Mouse (Mus musculus) ES-E14 (cell line): ENCODE measurements around the gene Nrxn3. TPM values are rescaled to one million over a fixed set of nuclear protein-coding genes. Genes with fewer than 3 reads are reported as not detected.

ENCODE experiments used
- DNase-seq: peaks from one replicate; pipeline ENCODE4 v3.0.0-alpha.2; 2013; ENCODE audit warnings: low read depth, low spot score
- H3K27ac ChIP-seq: 2 replicates; pipeline ENCODE4 v1.5.1; 2012; ENCODE audit warnings: low read depth, mild to moderate bottlenecking, low read length, moderate library complexity, mixed read lengths; ENCODE audit not compliant: poor library complexity, insufficient read depth, severe bottlenecking
- H3K36me3 ChIP-seq: 2 replicates; pipeline ENCODE4 v1.6.1; 2012; ENCODE audit warnings: mild to moderate bottlenecking, low read length, moderate library complexity, mixed read lengths; ENCODE audit not compliant: control insufficient read depth, poor library complexity, insufficient read depth, severe bottlenecking
- H3K4me1 ChIP-seq, 2 experiments: fragments of 150-350 bp in 1 of 2; sonication (generic) in 1 of 2; 2 replicates each; pipeline ENCODE4 v1.6.1; 2012; ENCODE audit warnings: low read length in 2 of 2, mild to moderate bottlenecking in 1 of 2, mixed read lengths in 1 of 2; ENCODE audit not compliant: control insufficient read depth in 2 of 2, insufficient read depth in 2 of 2, poor library complexity in 1 of 2
- H3K4me3 ChIP-seq, 2 experiments: fragments of 150-350 bp in 1 of 2; sonication (generic) in 1 of 2; 2 replicates each; pipeline ENCODE4 v1.5.1; 2012; ENCODE audit warnings: low read length in 2 of 2, low read depth in 1 of 2, mild to moderate bottlenecking in 1 of 2, mixed read lengths in 1 of 2; ENCODE audit not compliant: insufficient read depth in 1 of 2, poor library complexity in 1 of 2, severe bottlenecking in 1 of 2
- H3K9ac ChIP-seq: 2 replicates; pipeline ENCODE4 v1.6.1; 2012; ENCODE audit warnings: low read depth, mild to moderate bottlenecking, low read length, mixed read lengths; ENCODE audit not compliant: poor library complexity, insufficient read depth, severe bottlenecking
- H3K9me3 ChIP-seq: fragments of 150-350 bp; sonication (generic); 2 replicates; pipeline ENCODE4 v1.6.1; 2012; ENCODE audit warnings: low read depth, mild to moderate bottlenecking, low read length; ENCODE audit not compliant: control insufficient read depth, insufficient read depth
- CHD2 ChIP-seq: IDR thresholded peaks from 2 replicates; pipeline ENCODE4 v1.6.1; 2014; ENCODE audit warnings: mild to moderate bottlenecking, low read depth, low read length, inconsistent platforms
- HCFC1 ChIP-seq: IDR thresholded peaks from 2 replicates; pipeline ENCODE4 v1.6.1; 2012; ENCODE audit warnings: low read length, inconsistent platforms, borderline replicate concordance; ENCODE audit not compliant: insufficient read depth
- MAFK ChIP-seq: IDR thresholded peaks from 2 replicates; pipeline ENCODE4 v1.6.1; 2014; ENCODE audit warnings: mild to moderate bottlenecking, low read depth, low read length, inconsistent platforms; ENCODE audit not compliant: insufficient read depth
- ZC3H11A ChIP-seq: IDR thresholded peaks from 2 replicates; pipeline ENCODE4 v1.6.1; 2012; ENCODE audit warnings: low read depth, mild to moderate bottlenecking, inconsistent platforms, low read length, borderline replicate concordance
- ZNF384 ChIP-seq: IDR thresholded peaks from 2 replicates; pipeline ENCODE4 v1.6.1; 2012; ENCODE audit warnings: low read depth, low read length, inconsistent platforms
- in situ Hi-C, 2 experiments: fragments of 600-800 bp; cut with MboI; formaldehyde crosslinking; loops; one replicate each; pipeline ENCODE4 v1.15.1; 2025; ENCODE audit warnings: low sequenced_read_pairs in 2 of 2, inconsistent platforms in 1 of 2; ENCODE audit not compliant: unreplicated experiment in 2 of 2
- total RNA-seq: library from RNA; depleted of rRNA; stranded (reverse); fragments of 300-350 nt; gene quantifications from 2 replicates; pipeline ENCODE4 v1.2.3, GENCODE M21; 2012

Nrxn3 gene
- total RNA-seq, 1 experiment: 0.13 TPM

GRCm38 (mm10) chr12:88990753-88991152 is 268.1 kb downstream of the Nrxn3 start:
- Histone ChIP-seq H3K9me3 (no peaks in the 10 kb centered on the region), H3K9ac (no peak overlapping the region), H3K27ac (no peak overlapping the region), H3K4me1 (no peaks in the 10 kb centered on the region), H3K36me3 (no peaks in the 10 kb centered on the region), H3K4me3 (no peak overlapping the region)
- no peak for TF ChIP-seq HCFC1
- TF ChIP-seq ZNF384: no peak
- TF ChIP-seq ZC3H11A: no peak
- no peak for TF ChIP-seq CHD2
- TF ChIP-seq MAFK: no peak
- in situ Hi-C loops: no loop called here
- no peak for DNase-seq

GRCm38 (mm10) chr12:88992141-88992540 is 269.5 kb downstream of the Nrxn3 start:
- Histone ChIP-seq H3K27ac (no peak overlapping the region), H3K36me3 (no peaks in the 10 kb centered on the region), H3K9me3 (no peaks in the 10 kb centered on the region), H3K4me3 (no peak overlapping the region), H3K4me1 (no peaks in the 10 kb centered on the region), H3K9ac (no peak overlapping the region)
- TF ChIP-seq ZC3H11A: peak; percentile 70; the same call in 1 of the 2 replicates
- TF ChIP-seq ZNF384: no peak
- no peak for TF ChIP-seq MAFK
- no peak for TF ChIP-seq HCFC1
- DNase-seq: peak; percentile 28
- in situ Hi-C loops: no loop called here

GRCm38 (mm10) chr12:88993788-88994187 is 271.1 kb downstream of the Nrxn3 start:
- TF ChIP-seq ZNF384 (no peak), ZC3H11A (no peak), MAFK (no peak), CHD2 (no peak), HCFC1 (no peak)
- no peak overlapping the region for H3K27ac ChIP-seq
- DNase-seq: no peak
- no peak overlapping the region for H3K4me3 ChIP-seq
- no peaks in the 10 kb centered on the region for H3K4me1 ChIP-seq
- in situ Hi-C loops: no loop called here
- H3K36me3 ChIP-seq: no peaks in the 10 kb centered on the region
- no peaks in the 10 kb centered on the region for H3K9me3 ChIP-seq
- H3K9ac ChIP-seq: no peak overlapping the region

GRCm38 (mm10) chr12:89016436-89016835 is 293.8 kb downstream of the Nrxn3 start:
- TF ChIP-seq ZNF384: no peak
- no peak for TF ChIP-seq HCFC1
- TF ChIP-seq CHD2: no peak
- no peaks in the 10 kb centered on the region for H3K9me3 ChIP-seq
- H3K27ac ChIP-seq: no peak overlapping the region
- H3K4me3 ChIP-seq: no peak overlapping the region
- H3K9ac ChIP-seq: no peak overlapping the region
- DNase-seq: no peak
- in situ Hi-C loops: no loop called here
- no peaks in the 10 kb centered on the region for H3K36me3 ChIP-seq
- no peaks in the 10 kb centered on the region for H3K4me1 ChIP-seq

GRCm38 (mm10) chr12:89025180-89025579 is 302.5 kb downstream of the Nrxn3 start:
- DNase-seq: no peak

More at GRCm38 (mm10) chr12:89025180-89025579, 302.5 kb downstream of the Nrxn3 start:
- Histone ChIP-seq H3K9me3 (no peaks in the 10 kb centered on the region), H3K27ac (no peak overlapping the region), H3K4me1 (no peaks in the 10 kb centered on the region), H3K36me3 (no peaks in the 10 kb centered on the region), H3K4me3 (no peak overlapping the region), H3K9ac (no peak overlapping the region)
- TF ChIP-seq ZC3H11A: no peak
- no peak for TF ChIP-seq MAFK
- no peak for TF ChIP-seq ZNF384
- no peak for TF ChIP-seq HCFC1
- TF ChIP-seq CHD2: no peak
- in situ Hi-C loops: no loop called here
